Mouse (Mus musculus): ENCODE results near the gene Neurl4. TPM values are rescaled to one million over a fixed set of nuclear protein-coding genes. Genes with fewer than 3 reads are reported as not detected.
"Not testable (repeated sequence)": the region's sequence is repeated elsewhere in the genome, so short reads cannot be mapped to it uniquely, and the experiment has no call there.

Gene Neurl4
- polyA plus RNA-seq, 1 experiment from 2014 or later: 12.3 TPM

- peaks cover 69% of the 10 kb centered on the region for H3K36me3 ChIP-seq
- peak overlapping the region; percentile 91; the same call in 1 of the 2 replicates for H3K9ac ChIP-seq
- H3K27ac ChIP-seq: no peak overlapping the region
- WGBS: 58% methylated on average over 5 of the region's 5 CpGs
- no peaks in the 10 kb centered on the region for H3K27me3 ChIP-seq
- peak overlapping the region; percentile 99 for H3K4me2 ChIP-seq
- H3K4me3 ChIP-seq: peak overlapping the region; percentile 97
- ATAC-seq (ENCODE audit: insufficient number of reproducible peaks, insufficient read depth, low FRiP score, low TSS enrichment, low read depth): no peak
- H3K4me1 ChIP-seq: peaks cover 48% of the 10 kb centered on the region
- no peaks in the 10 kb centered on the region for H3K9me3 ChIP-seq
Observed at GRCm38 (mm10) chr11:69915667-69916627, 15.1 kb downstream of the Neurl4 start.

GRCm38 (mm10) chr11:69916652-69917378 is 15.9 kb downstream of the Neurl4 start:
- H3K4me1 ChIP-seq: peaks cover 48% of the 10 kb centered on the region
- WGBS: 57% methylated on average over 7 of the region's 7 CpGs
- H3K9ac ChIP-seq; H3K4me2 ChIP-seq; H3K4me3 ChIP-seq; H3K27ac ChIP-seq; ATAC-seq (ENCODE audit: insufficient number of reproducible peaks, insufficient read depth, low FRiP score, low TSS enrichment, low read depth); H3K27me3 ChIP-seq; H3K9me3 ChIP-seq: not testable (repeated sequence)
- peaks cover 60% of the 10 kb centered on the region for H3K36me3 ChIP-seq

- Histone ChIP-seq H3K27ac (no peak overlapping the region), H3K9ac (no peak overlapping the region), H3K36me3 (peaks cover 53% of the 10 kb centered on the region), H3K4me1 (peaks cover 52% of the 10 kb centered on the region), H3K4me2 (no peak overlapping the region), H3K9me3 (no peaks in the 10 kb centered on the region), H3K27me3 (no peaks in the 10 kb centered on the region), H3K4me3 (no peak overlapping the region)
- 82% methylated on average over 8 of the region's 8 CpGs for whole genome bisulfite sequencing
- no peak for ATAC-seq (ENCODE audit: insufficient number of reproducible peaks, insufficient read depth, low FRiP score, low TSS enrichment, low read depth)
Observed at GRCm38 (mm10) chr11:69917379-69917948, 16.6 kb downstream of the Neurl4 start.

- H3K9me3 ChIP-seq: no peaks in the 10 kb centered on the region
- no peak overlapping the region for H3K4me2 ChIP-seq
- 83% methylated on average over 5 of the region's 5 CpGs for WGBS
- no peaks in the 10 kb centered on the region for H3K27me3 ChIP-seq
- peaks cover 47% of the 10 kb centered on the region for H3K36me3 ChIP-seq
- ATAC-seq (ENCODE audit: insufficient number of reproducible peaks, insufficient read depth, low FRiP score, low TSS enrichment, low read depth): no peak
- no peak overlapping the region for H3K9ac ChIP-seq
- no peak overlapping the region for H3K27ac ChIP-seq
- peaks cover 53% of the 10 kb centered on the region for H3K4me1 ChIP-seq
- no peak overlapping the region for H3K4me3 ChIP-seq
Observed at GRCm38 (mm10) chr11:69918118-69918517, 17.2 kb downstream of the Neurl4 start.

GRCm38 (mm10) chr11:69919053-69919452 is 18.2 kb downstream of the Neurl4 start:
- H3K9me3 ChIP-seq: no peaks in the 10 kb centered on the region
- peak overlapping the region; percentile 68 for H3K4me2 ChIP-seq
- H3K4me3 ChIP-seq: peak overlapping the region; percentile 92
- H3K27ac ChIP-seq: peak overlapping the region; percentile 92
- H3K4me1 ChIP-seq: peaks cover 48% of the 10 kb centered on the region
- peak overlapping the region; percentile 97 for H3K9ac ChIP-seq
- WGBS: 82% methylated on average over 9 of the region's 9 CpGs
- no peaks in the 10 kb centered on the region for H3K27me3 ChIP-seq
- ATAC-seq (ENCODE audit: insufficient number of reproducible peaks, insufficient read depth, low FRiP score, low TSS enrichment, low read depth): no peak
- peaks cover 43% of the 10 kb centered on the region for H3K36me3 ChIP-seq

- no peaks in the 10 kb centered on the region for H3K9me3 ChIP-seq
- H3K9ac ChIP-seq: peak overlapping the region; percentile 97
- H3K36me3 ChIP-seq: peaks cover 43% of the 10 kb centered on the region
- peak overlapping the region; percentile 68 for H3K4me2 ChIP-seq
- H3K4me3 ChIP-seq: peak overlapping the region; percentile 92
- H3K27me3 ChIP-seq: no peaks in the 10 kb centered on the region
- peaks cover 42% of the 10 kb centered on the region for H3K4me1 ChIP-seq
- peak overlapping the region; percentile 92 for H3K27ac ChIP-seq
- under 1% methylated on average over 17 of the region's 17 CpGs for WGBS
- ATAC-seq (ENCODE audit: insufficient number of reproducible peaks, insufficient read depth, low FRiP score, low TSS enrichment, low read depth): no peak
Observed at GRCm38 (mm10) chr11:69919661-69920265, 18.9 kb downstream of the Neurl4 start.

- under 1% methylated on average over 64 of the region's 65 CpGs for WGBS
Observed at GRCm38 (mm10) chr11:69920266-69921031, 19.6 kb downstream of the Neurl4 start.

GRCm38 (mm10) chr11:69921114-69922011 is 20.5 kb downstream of the Neurl4 start, which contains the start of gene Eif5a:
Gene Eif5a, minus strand, starts transcription at chr11:69921958.
- peak within 1 kb of the TSS; percentile 99 for H3K27ac ChIP-seq
- no peaks in the 10 kb centered on the region for H3K27me3 ChIP-seq
- H3K9ac ChIP-seq: peak within 1 kb of the TSS; percentile 97
- no peaks in the 10 kb centered on the region for H3K9me3 ChIP-seq
- H3K4me3 ChIP-seq: peak within 1 kb of the TSS; percentile 92
- H3K36me3 ChIP-seq: peaks cover 27% of the 10 kb centered on the region
- ATAC-seq (ENCODE audit: insufficient number of reproducible peaks, insufficient read depth, low FRiP score, low TSS enrichment, low read depth): peak; percentile 96
- peaks cover 26% of the 10 kb centered on the region for H3K4me1 ChIP-seq
- peak within 1 kb of the TSS; percentile 68 for H3K4me2 ChIP-seq
- WGBS: under 1% methylated on average over 78 of the region's 78 CpGs

More at GRCm38 (mm10) chr11:69920266-69921031, 19.6 kb downstream of the Neurl4 start:
- no peaks in the 10 kb centered on the region for H3K27me3 ChIP-seq
- H3K27ac ChIP-seq: peak overlapping the region; percentile 92
- no peaks in the 10 kb centered on the region for H3K9me3 ChIP-seq
- peak overlapping the region; percentile 92 for H3K4me3 ChIP-seq
- H3K4me2 ChIP-seq: peak overlapping the region; percentile 68
- H3K9ac ChIP-seq: peak overlapping the region; percentile 97
- peaks cover 35% of the 10 kb centered on the region for H3K4me1 ChIP-seq
- ATAC-seq (ENCODE audit: insufficient number of reproducible peaks, insufficient read depth, low FRiP score, low TSS enrichment, low read depth): 0 out of 2 replicates have a peak, but pooled peaks have one; percentile 4
- H3K36me3 ChIP-seq: peaks cover 36% of the 10 kb centered on the region

GRCm38 (mm10) chr11:69922012-69922756 is 21.3 kb downstream of the Neurl4 start:
- Histone ChIP-seq H3K27me3 (no peaks in the 10 kb centered on the region), H3K4me3 (peak overlapping the region; percentile 92), H3K4me1 (peaks cover 25% of the 10 kb centered on the region), H3K4me2 (peak overlapping the region; percentile 64), H3K9ac (peak overlapping the region; percentile 78), H3K27ac (peak overlapping the region; percentile 99), H3K9me3 (no peaks in the 10 kb centered on the region), H3K36me3 (peaks cover 19% of the 10 kb centered on the region)
- no peak for ATAC-seq (ENCODE audit: insufficient number of reproducible peaks, insufficient read depth, low FRiP score, low TSS enrichment, low read depth)
- WGBS: 2% methylated on average over 12 of the region's 12 CpGs
